Mouse (Mus musculus): ENCODE measurements around the gene Ywhag. TPM values are rescaled to one million over a fixed set of nuclear protein-coding genes. Genes with fewer than 3 reads are reported as not detected.

Ywhag gene
- polyA plus RNA-seq, 1 experiment from 2014 or later, result 410 TPM

DNA sequence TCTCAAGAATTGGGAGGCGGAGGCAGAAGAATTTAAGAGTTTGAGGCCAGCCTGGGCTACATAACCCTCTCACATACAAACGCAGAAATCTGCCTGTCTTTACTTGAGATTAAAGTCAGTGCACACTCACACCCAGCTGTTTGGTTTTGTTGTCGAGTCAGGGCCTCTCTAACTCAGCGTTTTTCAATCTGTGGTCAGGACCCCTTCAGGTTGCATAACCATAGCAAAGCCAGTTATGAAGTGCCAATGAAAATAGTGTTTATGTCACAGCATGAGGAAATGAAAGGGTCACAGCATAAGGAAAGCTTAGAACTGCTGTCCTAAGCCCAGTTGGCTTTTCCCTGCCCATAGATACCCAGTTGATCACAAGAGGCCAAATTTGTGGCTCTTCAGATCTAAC, 27.6 kb downstream of the Ywhag start:
- H3K4me1 ChIP-seq, result peaks cover 30% of the 10 kb centered on the region
- ATAC-seq (ENCODE audit: low FRiP score), result no peak
- H3K27ac ChIP-seq, result no peak overlapping the region
- WGBS, result 89% methylated on average over 4 of the region's 4 CpGs
- no peaks in the 10 kb centered on the region for H3K27me3 ChIP-seq
- H3K9me3 ChIP-seq, result no peaks in the 10 kb centered on the region
- no peak overlapping the region for H3K4me3 ChIP-seq (replicated peaks)
- no peak overlapping the region for H3K9ac ChIP-seq
- peaks cover 53% of the 10 kb centered on the region for H3K36me3 ChIP-seq (replicated peaks)
- no peak overlapping the region for H3K4me2 ChIP-seq

DNA sequence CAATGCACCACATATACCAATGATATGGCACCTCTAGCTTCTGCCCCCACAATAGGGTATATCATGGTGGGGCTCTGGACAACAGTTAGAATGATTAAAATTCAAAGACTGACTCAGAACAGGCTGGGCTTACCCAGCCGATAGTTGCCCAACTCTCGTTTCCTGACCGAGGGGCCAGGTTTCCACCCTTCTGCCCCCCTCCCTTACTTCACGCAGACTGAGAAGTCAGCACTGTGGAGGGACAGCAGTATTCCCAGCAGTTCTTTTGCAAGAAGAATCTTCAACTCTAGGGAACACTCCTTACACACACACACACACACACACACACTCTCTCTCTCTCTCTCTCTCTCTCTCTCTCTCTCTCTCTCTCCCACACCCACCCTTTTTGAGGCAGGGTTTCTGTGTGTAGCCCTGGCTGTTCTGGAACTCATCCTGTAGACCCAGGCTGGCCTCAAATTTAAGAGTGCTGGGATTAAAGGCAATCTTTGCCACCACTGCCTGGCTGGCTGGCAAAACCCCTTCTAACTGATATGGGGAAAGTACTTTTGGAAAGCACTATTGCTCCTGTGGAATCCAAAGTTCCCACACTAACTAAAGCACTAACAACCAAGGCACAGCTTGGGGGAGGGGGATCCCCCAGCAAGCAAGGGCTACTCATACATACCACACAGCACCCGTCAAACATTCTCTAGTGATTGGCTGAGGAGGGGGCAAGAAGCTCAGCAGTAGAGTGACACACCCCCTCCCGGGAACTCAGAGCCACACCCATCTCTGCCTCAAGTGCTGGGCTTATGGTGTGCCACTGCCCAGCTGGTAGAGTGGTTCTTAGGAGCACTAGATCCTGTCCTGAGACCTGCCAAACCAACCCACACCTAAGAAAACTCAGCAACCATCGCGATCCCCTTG, 28.8 kb downstream of the Ywhag start:
- peaks cover 30% of the 10 kb centered on the region for H3K4me1 ChIP-seq

DNA sequence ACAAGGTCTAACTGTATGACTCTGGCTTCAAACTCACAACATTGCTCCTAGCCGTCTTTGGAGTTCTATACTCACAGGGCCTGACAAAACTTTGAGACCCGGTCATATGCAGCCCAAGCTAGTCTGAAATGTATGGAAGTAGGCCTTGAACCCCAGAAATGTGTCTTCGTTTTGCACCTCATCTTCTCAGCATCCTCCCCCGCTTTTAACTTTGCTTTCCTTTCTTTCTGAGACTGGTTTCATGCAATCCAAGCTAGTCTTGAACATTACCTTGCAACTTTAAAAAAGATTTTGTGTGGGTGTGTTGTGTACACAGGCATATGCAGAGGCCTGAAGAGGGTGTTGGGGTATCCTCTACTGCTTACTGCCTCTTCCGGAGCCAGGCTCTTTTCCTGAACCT, 30.2 kb downstream of the Ywhag start:
- H3K4me2 ChIP-seq, result peak overlapping the region; percentile 65
- H3K36me3 ChIP-seq (replicated peaks), result peaks cover 27% of the 10 kb centered on the region
- H3K27ac ChIP-seq, result 0 out of 2 replicates have a peak overlapping the region, but pooled peaks have one; percentile 74
- H3K9me3 ChIP-seq, result no peaks in the 10 kb centered on the region
- peaks cover 29% of the 10 kb centered on the region for H3K4me1 ChIP-seq
- H3K9ac ChIP-seq, result no peak overlapping the region
- H3K27me3 ChIP-seq, result no peaks in the 10 kb centered on the region
- no peak for ATAC-seq (ENCODE audit: low FRiP score)
- no peak overlapping the region for H3K4me3 ChIP-seq (replicated peaks)
- WGBS, result 65% methylated on average over 5 of the region's 5 CpGs

More for the DNA sequence above, 28.8 kb downstream of the Ywhag start:
- no peak overlapping the region for H3K9ac ChIP-seq
- H3K27ac ChIP-seq, result no peak overlapping the region
- WGBS, result 69% methylated on average over 8 of the region's 8 CpGs
- no peak for ATAC-seq (ENCODE audit: low FRiP score)
- H3K27me3 ChIP-seq, result no peaks in the 10 kb centered on the region
- H3K4me2 ChIP-seq, result no peak overlapping the region
- H3K36me3 ChIP-seq (replicated peaks), result peaks cover 40% of the 10 kb centered on the region
- H3K9me3 ChIP-seq, result no peaks in the 10 kb centered on the region
- H3K4me3 ChIP-seq (replicated peaks), result no peak overlapping the region

DNA sequence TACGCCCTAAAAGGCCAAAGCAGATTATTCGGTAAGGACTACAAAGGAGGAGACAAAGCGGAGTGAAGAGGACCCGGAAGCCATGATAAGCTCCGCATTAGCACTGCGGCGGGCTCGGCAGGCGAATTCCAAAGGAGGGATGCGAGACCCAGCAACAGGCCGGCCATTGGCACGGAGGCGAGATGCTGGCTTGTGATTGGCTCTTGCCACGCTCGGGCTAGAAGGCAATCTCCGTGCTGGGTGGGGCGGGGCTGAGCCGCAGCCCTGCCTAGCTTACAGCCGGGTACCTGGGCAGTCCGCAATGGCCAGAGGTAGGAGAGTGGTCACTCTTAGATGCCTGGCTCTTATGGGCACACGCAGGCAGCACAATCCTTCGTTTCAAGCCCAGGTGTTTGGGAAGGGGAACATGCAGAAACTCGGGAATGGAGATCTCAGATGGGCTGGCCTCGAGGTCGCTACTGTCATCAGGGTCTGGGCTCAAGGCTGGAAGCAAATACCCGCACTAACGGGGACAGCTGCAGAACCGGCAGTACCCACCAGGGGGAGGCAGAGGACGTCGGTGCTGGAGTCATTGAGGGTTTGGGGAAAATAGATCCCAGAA, 30.8 kb downstream of the Ywhag start:
- under 1% methylated on average over 30 of the region's 30 CpGs for WGBS
- peak overlapping the region; percentile 74 for H3K27ac ChIP-seq
- H3K36me3 ChIP-seq (replicated peaks), result peaks cover 22% of the 10 kb centered on the region
- ATAC-seq (ENCODE audit: low FRiP score), result peak; percentile 96
- peak overlapping the region; percentile 41; the same call in 1 of the 2 replicates for H3K9ac ChIP-seq
- H3K9me3 ChIP-seq, result no peaks in the 10 kb centered on the region
- H3K4me2 ChIP-seq, result peak overlapping the region; percentile 65
- peaks cover 24% of the 10 kb centered on the region for H3K4me1 ChIP-seq
- peak overlapping the region; percentile 33 for H3K4me3 ChIP-seq (replicated peaks)
- no peaks in the 10 kb centered on the region for H3K27me3 ChIP-seq

DNA sequence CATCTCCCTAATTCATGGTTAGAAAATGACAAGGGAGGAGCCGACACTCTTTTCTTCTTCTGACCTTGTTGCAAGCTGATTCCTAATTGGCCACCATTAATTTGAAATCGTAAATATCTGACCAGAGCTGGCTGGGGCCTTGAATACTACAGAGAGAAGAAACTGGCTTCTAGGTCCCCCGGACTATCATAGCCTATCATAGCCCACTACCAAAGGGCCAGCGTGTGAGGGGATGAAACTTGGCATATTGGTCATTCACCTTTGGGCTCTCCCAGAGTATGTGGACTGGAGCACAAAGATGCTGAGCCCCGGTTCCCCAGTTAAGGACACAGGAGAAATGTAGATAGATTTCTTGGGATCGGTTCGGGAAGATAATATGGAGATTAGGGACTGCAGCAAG, 31.4 kb downstream of the Ywhag start:
- 19% methylated on average over 7 of the region's 7 CpGs for WGBS
- H3K27me3 ChIP-seq, result no peaks in the 10 kb centered on the region
- ATAC-seq (ENCODE audit: low FRiP score), result 0 out of 2 replicates have a peak, but pooled peaks have one; percentile 6
- peak overlapping the region; percentile 33 for H3K4me3 ChIP-seq (replicated peaks)
- peaks cover 24% of the 10 kb centered on the region for H3K4me1 ChIP-seq
- peak overlapping the region; percentile 74 for H3K27ac ChIP-seq
- peaks cover 17% of the 10 kb centered on the region for H3K36me3 ChIP-seq (replicated peaks)
- H3K9ac ChIP-seq, result 0 out of 2 replicates have a peak overlapping the region, but pooled peaks have one; percentile 33
- H3K9me3 ChIP-seq, result no peaks in the 10 kb centered on the region
- H3K4me2 ChIP-seq, result peak overlapping the region; percentile 65

DNA sequence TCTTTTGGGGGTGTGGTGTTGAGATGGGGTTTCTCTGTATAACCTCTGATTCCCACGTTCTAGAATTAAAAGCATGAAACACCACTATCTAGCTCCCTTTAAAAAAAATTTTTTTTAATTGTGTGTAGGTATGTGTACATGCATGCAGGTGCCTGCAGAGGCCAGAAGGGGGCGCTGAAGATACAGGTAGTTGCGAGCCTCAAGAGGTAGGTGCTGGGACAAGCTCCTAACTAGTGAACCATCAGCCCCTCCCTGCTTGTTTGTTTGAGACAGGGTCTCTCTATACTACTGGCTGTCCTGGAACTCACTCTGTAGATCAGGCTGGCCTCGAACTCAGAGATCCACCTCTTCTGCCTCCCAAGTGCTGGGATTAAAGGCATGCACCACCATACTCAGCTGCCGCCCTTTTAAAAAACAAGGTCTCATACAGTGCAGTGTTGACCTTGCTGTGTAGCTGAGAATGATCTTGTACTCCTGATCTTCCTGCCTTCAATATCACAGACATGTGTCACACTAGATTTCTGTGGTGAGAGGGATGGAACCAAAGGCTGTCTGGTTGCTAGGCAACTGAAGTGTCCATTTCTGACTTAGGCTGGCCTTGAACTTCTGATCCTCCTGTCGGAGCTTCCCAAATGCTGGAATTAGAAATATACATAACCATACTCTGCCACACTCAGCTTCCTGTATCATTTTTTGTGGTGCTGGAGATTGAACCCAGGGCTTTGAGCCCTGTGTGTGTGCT, 32.9 kb downstream of the Ywhag start:
- WGBS, result 64% methylated on average over 6 of the region's 6 CpGs
- no peaks in the 10 kb centered on the region for H3K27me3 ChIP-seq
- ATAC-seq (ENCODE audit: low FRiP score), result no peak
- H3K4me3 ChIP-seq (replicated peaks), result no peak overlapping the region
- no peaks in the 10 kb centered on the region for H3K9me3 ChIP-seq
- H3K4me1 ChIP-seq, result peaks cover 21% of the 10 kb centered on the region
- no peak overlapping the region for H3K27ac ChIP-seq
- H3K36me3 ChIP-seq (replicated peaks), result peaks cover 2% of the 10 kb centered on the region; the same call in 1 of the 2 replicates
- H3K4me2 ChIP-seq, result no peak overlapping the region
- H3K9ac ChIP-seq, result no peak overlapping the region

DNA sequence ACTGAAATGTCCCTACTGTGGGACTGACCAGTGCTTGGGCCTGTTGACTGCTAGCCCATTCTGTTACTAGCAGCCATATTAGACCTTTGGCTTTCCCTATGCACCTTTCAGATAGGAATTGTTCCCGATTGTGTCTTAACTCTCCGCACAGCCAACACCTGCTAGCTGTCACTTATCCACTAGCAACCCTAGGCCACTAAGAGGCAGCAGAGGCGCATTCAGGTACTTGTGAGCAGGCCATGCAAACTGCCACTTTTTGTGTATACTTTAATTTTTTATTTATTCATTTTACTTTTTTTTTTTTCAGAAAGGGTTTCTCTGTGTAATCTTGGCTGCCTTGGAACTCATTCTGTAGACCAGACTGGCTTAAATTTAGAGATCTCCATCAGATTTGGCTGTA, 33.7 kb downstream of the Ywhag start:
- no peak for ATAC-seq (ENCODE audit: low FRiP score)

DNA sequence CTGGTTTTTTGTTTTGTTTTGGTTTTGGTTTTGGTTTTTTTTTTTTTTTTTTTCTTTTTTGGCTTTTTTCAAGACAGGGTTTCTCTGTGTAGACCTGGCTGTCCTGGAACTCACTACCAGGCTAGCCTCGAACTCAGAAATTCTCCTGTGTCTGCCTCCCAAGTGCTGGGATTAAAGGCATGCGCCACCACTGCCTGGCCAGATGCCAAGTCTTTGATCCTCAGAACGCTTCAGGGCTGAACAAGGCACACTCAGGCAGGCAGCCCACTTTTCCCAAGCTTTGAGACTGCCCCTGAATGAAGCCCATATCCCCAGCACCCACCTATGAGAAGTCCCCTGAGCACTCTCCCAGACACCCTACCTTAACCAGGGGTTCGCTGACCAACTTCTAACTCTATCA, 34.6 kb downstream of the Ywhag start:
- no peak overlapping the region for H3K4me3 ChIP-seq (replicated peaks)
- H3K9me3 ChIP-seq, result no peaks in the 10 kb centered on the region
- H3K4me1 ChIP-seq, result peaks cover 19% of the 10 kb centered on the region
- 68% methylated on average over 4 of the region's 4 CpGs for WGBS
- H3K36me3 ChIP-seq (replicated peaks), result no peaks in the 10 kb centered on the region
- H3K27ac ChIP-seq, result no peak overlapping the region
- no peak for ATAC-seq (ENCODE audit: low FRiP score)
- H3K9ac ChIP-seq, result no peak overlapping the region
- no peaks in the 10 kb centered on the region for H3K27me3 ChIP-seq
- no peak overlapping the region for H3K4me2 ChIP-seq

More for the DNA sequence above, 33.7 kb downstream of the Ywhag start:
- H3K9ac ChIP-seq, result no peak overlapping the region
- no peak overlapping the region for H3K27ac ChIP-seq
- 75% methylated on average over 3 of the region's 3 CpGs for WGBS
- H3K4me3 ChIP-seq (replicated peaks), result no peak overlapping the region
- no peak overlapping the region for H3K4me2 ChIP-seq
- H3K27me3 ChIP-seq, result no peaks in the 10 kb centered on the region
- peaks cover 21% of the 10 kb centered on the region for H3K4me1 ChIP-seq
- H3K36me3 ChIP-seq (replicated peaks), result no peaks in the 10 kb centered on the region
- H3K9me3 ChIP-seq, result no peaks in the 10 kb centered on the region

DNA sequence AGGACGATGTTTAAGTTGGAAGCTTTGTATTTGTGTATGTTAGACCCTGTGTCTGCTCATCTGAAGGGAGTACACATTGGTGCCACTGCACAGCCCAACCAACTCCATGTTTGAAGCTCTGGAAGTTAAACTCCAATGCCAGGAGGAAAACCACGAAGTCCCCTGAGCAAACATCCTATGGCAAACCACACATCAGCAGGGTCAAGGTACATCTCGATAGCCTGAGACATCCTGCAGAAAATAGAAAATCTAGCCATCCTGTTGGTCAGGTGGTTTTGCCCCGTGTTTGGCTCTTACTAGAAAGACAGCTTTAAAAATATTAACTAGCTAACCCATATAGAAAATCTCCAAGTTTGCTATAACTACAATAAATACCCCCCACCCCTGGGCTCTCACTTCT, 35.4 kb downstream of the Ywhag start:
- 84% methylated on average over 4 of the region's 4 CpGs for WGBS
- no peak for ATAC-seq (ENCODE audit: low FRiP score)

DNA sequence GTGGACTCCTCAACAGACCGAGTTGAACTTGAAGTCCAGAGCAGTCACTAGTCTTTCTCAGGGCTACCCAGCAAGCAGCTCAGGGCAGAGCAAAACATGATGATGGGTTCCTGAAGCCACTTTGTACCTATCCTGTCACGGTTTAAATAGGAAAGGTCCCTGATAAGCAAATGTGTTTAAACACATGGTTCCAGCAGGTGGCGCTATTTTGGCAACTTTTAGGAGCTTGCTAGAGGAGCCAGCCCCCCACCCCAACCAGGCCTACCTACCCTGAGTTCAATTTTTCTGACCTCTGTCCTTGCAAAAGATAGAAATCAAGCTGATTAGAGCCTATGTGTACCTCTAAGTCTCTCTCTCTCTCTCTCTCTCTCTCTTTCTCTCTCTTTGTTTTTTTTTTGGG, 36.4 kb downstream of the Ywhag start:
- H3K27me3 ChIP-seq, result no peaks in the 10 kb centered on the region
- no peak overlapping the region for H3K4me2 ChIP-seq
- no peak for ATAC-seq (ENCODE audit: low FRiP score)
- WGBS, result 16% methylated on average over 3 of the region's 3 CpGs
- no peaks in the 10 kb centered on the region for H3K9me3 ChIP-seq
- H3K27ac ChIP-seq, result no peak overlapping the region
- H3K36me3 ChIP-seq (replicated peaks), result no peaks in the 10 kb centered on the region
- H3K4me1 ChIP-seq, result peaks cover 1% of the 10 kb centered on the region; the same call in 1 of the 2 replicates
- no peak overlapping the region for H3K9ac ChIP-seq
- H3K4me3 ChIP-seq (replicated peaks), result no peak overlapping the region

More for the DNA sequence above, 35.4 kb downstream of the Ywhag start:
- Histone ChIP-seq H3K36me3 (replicated peaks) (no peaks in the 10 kb centered on the region), H3K9me3 (no peaks in the 10 kb centered on the region), H3K4me3 (replicated peaks) (no peak overlapping the region), H3K4me1 (peaks cover 11% of the 10 kb centered on the region), H3K27me3 (no peaks in the 10 kb centered on the region), H3K27ac (no peak overlapping the region), H3K4me2 (no peak overlapping the region), H3K9ac (no peak overlapping the region)

DNA sequence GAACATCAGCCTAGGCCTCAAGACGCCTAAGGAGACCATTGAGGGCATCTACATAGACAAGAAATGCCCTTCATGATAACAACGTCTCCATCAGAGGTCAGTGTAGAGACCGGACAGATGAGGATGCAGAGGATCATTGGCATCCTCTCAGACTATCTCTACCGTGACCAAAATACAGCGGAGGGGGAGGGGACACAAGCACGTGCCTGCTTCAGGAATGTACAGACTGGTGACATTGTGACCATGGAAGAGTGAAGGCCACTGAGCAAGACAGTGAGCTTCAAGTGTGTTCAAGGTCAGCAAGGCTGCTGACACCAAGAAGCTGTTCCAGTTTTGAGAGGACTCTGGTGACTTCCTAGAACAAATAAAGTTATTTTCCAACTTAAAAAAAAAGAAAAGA, 39.5 kb downstream of the Ywhag start:
- no peak overlapping the region for H3K27ac ChIP-seq
- H3K27me3 ChIP-seq, result peaks cover 25% of the 10 kb centered on the region
- no peak for ATAC-seq (ENCODE audit: low FRiP score)
- no peaks in the 10 kb centered on the region for H3K4me1 ChIP-seq
- H3K36me3 ChIP-seq (replicated peaks), result no peaks in the 10 kb centered on the region
- no peak overlapping the region for H3K4me2 ChIP-seq
- 88% methylated on average over 6 of the region's 6 CpGs for WGBS
- no peak overlapping the region for H3K4me3 ChIP-seq (replicated peaks)
- H3K9ac ChIP-seq, result no peak overlapping the region
- no peaks in the 10 kb centered on the region for H3K9me3 ChIP-seq

Measured in forebrain, embryonic 12.5 days (tissue).